Mouse (Mus musculus) forebrain, postnatal 0 days (tissue): ENCODE results near the gene Cacna1d. TPM values are rescaled to one million over a fixed set of nuclear protein-coding genes. Genes with fewer than 3 reads are reported as not detected.

ENCODE experiments used
- ATAC-seq: fragments of 200-750 bp; cut with Nextera tagmentation; 2 replicates; pipeline ENCODE4 v1.8.0; 2017; ENCODE audit warnings: mild to moderate bottlenecking, moderate library complexity
- DNase-seq: peaks from one replicate; pipeline ENCODE4 v3.0.0-alpha.2; 2015
- H3K27ac ChIP-seq: fragments of 300-500 bp; sonication (generic); 2 replicates; pipeline ENCODE4 v1.5.1; 2014; ENCODE audit warnings: low read depth, mild to moderate bottlenecking, antibody characterized with exemption, low read length, moderate library complexity, mixed read lengths
- H3K27me3 ChIP-seq: fragments of 300-500 bp; sonication (generic); 2 replicates; pipeline ENCODE4 v1.6.1; 2014; ENCODE audit warnings: mild to moderate bottlenecking, low read length, mixed read lengths; ENCODE audit not compliant: insufficient read depth
- H3K36me3 ChIP-seq: fragments of 300-500 bp; sonication (generic); 2 replicates; pipeline ENCODE4 v1.6.1; 2014; ENCODE audit warnings: mild to moderate bottlenecking, moderate library complexity; ENCODE audit not compliant: insufficient read depth
- H3K4me1 ChIP-seq: fragments of 300-500 bp; sonication (generic); 2 replicates; pipeline ENCODE4 v1.6.1; 2014; ENCODE audit warnings: antibody characterized with exemption; ENCODE audit not compliant: insufficient read depth
- H3K4me2 ChIP-seq: fragments of 300-500 bp; sonication (generic); 2 replicates; pipeline ENCODE4 v1.6.1; 2014; ENCODE audit warnings: low read depth, mild to moderate bottlenecking, moderate library complexity
- H3K4me3 ChIP-seq: fragments of 300-500 bp; sonication (generic); 2 replicates; pipeline ENCODE4 v1.5.1; 2014; ENCODE audit warnings: low read depth, low read length, mixed read lengths
- H3K9ac ChIP-seq: fragments of 300-500 bp; sonication (generic); 2 replicates; pipeline ENCODE4 v1.6.1; 2014; ENCODE audit warnings: mild to moderate bottlenecking
- H3K9me3 ChIP-seq: fragments of 300-500 bp; sonication (generic); 2 replicates; pipeline ENCODE4 v1.6.1; 2016; ENCODE audit warnings: low read length
- CTCF ChIP-seq: sonication (generic); IDR thresholded peaks from 2 replicates; pipeline ENCODE4 v1.5.1; 2016; ENCODE audit warnings: antibody characterized with exemption, control low read depth, low read depth
- WGBS: fragments of 180-500 bp; shearing (Covaris S2); extraction: QIAGEN DNeasy Blood & Tissue Kit; methylation state at CpG from one replicate; pipeline ENCODE4 v1.1.7; 2014; 5-methylcytosine and 5-hydroxymethylcytosine counted together
- polyA plus RNA-seq: library from polyadenylated mRNA; unstranded; fragments of >200 nt; fragmentation: Nextera tagmentation; extraction: Ambion mirVana; gene quantifications from 2 replicates; pipeline ENCODE4 v1.2.1, GENCODE M21; 2015
- total RNA-seq: library from RNA; depleted of rRNA; stranded (reverse); fragments of >200 nt; gene quantifications from 2 replicates; pipeline ENCODE4 v1.2.3, GENCODE M21; 2014; rRNA removed

Gene Cacna1d
- total RNA-seq (23.2 and 31.3 TPM in 2 replicates), polyA plus RNA-seq (4.1 and 7.2 TPM in 2 replicates)

DNA sequence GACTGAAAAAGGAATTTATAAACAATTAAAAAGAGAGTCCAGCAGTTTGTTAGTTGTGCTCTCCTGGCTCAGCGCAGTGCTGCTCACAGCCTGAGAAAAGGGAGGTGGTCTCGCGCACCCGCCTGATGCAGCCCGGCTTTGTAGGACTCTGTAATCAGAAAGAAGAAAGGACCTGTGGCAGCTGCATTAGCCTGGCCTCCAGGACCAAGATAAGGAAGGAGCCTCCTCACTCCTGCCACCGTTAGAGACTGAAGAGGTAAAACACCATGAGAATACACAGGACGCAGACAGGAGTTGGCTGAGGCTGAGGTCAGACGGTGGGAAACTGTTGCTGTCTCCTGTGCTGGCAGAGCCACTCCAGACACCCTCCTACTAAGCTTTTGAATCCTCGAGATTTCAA lies at the start of gene Cacna1d:
TSS of gene Cacna1d (minus strand) at position 114 of the 400 bp plus-strand sequence.
- Histone ChIP-seq H3K36me3 (peaks cover 35% of the 10 kb centered on the region), H3K4me1 (no peaks in the 10 kb centered on the region), H3K4me2 (no peak within 1 kb of the TSS), H3K9ac (no peak within 1 kb of the TSS), H3K27ac (no peak within 1 kb of the TSS), H3K9me3 (no peaks in the 10 kb centered on the region), H3K27me3 (no peaks in the 10 kb centered on the region), H3K4me3 (no peak within 1 kb of the TSS)
- 87% methylated on average over 9 of the region's 9 CpGs for WGBS
- ATAC-seq (no peak), DNase-seq (no peak)
- TF ChIP-seq CTCF = no peak

DNA sequence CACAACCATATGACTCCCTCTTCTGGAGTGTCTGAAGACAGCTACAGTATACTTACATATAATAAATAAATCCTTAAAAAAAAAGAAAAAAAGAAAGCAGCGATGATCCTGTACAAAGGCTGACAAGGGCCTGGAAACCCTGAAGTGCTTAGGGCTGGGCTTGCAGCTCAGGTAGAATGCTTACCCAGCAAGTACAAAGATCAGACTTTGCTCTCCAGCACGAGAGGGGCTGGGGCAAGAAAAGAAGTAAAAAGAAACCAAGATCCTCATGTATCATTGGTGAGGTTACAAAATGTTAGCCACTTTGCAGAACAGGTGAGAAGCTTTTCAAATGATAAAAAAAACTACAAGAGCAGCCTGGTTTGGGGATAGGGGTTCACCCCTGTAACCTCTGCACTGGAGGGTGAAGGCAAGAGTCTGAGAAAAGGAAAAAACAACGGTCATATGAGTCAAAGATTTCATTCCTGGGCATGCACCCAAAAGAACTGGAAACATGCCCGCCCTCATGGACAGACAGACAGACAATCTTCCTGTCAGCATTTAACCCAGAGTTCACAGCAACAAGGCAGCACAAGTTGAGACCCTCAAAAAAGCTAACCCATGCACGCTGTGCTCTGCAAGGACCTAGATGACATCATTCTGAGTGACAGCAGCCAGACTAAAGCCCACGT lies 42.7 kb upstream of the Cacna1d start:
- Histone ChIP-seq H3K4me1 (0 out of 2 replicates have a peak, but pooled peaks cover 3% of the 10 kb centered on the region), H3K9ac (no peak overlapping the region), H3K27ac (no peak overlapping the region), H3K4me2 (no peak overlapping the region), H3K36me3 (no peaks in the 10 kb centered on the region), H3K9me3 (no peaks in the 10 kb centered on the region), H3K27me3 (no peaks in the 10 kb centered on the region), H3K4me3 (no peak overlapping the region)
- 68% methylated on average over 6 of the region's 6 CpGs for WGBS
- no peak for TF ChIP-seq CTCF
- DNase-seq (no peak), ATAC-seq (no peak)

- TF ChIP-seq CTCF = no peak
- no peak overlapping the region for H3K4me3 ChIP-seq
- H3K4me2 ChIP-seq = no peak overlapping the region
- no peak for ATAC-seq
- peaks cover 9% of the 10 kb centered on the region; the same call in 1 of the 2 replicates for H3K36me3 ChIP-seq
- WGBS = 93% methylated on average over 6 of the region's 6 CpGs
- H3K4me1 ChIP-seq = 0 out of 2 replicates have a peak, but pooled peaks cover 3% of the 10 kb centered on the region
- H3K27ac ChIP-seq = no peak overlapping the region
- H3K27me3 ChIP-seq = no peaks in the 10 kb centered on the region
- H3K9me3 ChIP-seq = no peaks in the 10 kb centered on the region
- DNase-seq = no peak
- no peak overlapping the region for H3K9ac ChIP-seq
Observed at GRCm38 (mm10) chr14:30531896-30532295, 40.6 kb upstream of the Cacna1d start.

DNA sequence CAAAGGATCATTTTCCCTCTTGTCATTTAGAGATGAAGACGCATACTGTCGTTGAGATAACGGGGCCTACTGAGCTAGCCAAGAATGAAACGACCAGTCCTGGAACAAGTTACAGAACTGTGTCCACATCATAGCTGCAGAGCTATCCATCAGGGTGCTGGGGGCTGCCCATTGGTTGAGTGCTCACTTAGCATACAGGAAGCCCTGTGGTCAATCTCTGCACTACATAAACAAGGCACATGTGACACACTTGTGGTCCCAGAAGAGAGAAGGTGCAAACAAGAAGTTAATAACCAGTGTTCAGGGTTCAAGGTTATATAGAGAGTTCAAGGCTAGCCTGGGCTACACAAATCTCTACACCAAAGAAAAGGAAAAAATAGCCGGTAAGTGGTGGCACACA lies 40.2 kb upstream of the Cacna1d start:
- no peak overlapping the region for H3K9ac ChIP-seq
- H3K4me1 ChIP-seq = 0 out of 2 replicates have a peak, but pooled peaks cover 3% of the 10 kb centered on the region
- no peak for DNase-seq
- TF ChIP-seq CTCF = no peak
- peaks cover 12% of the 10 kb centered on the region; the same call in 1 of the 2 replicates for H3K36me3 ChIP-seq
- H3K4me3 ChIP-seq = no peak overlapping the region
- WGBS = 43% methylated on average over 5 of the region's 5 CpGs
- no peak overlapping the region for H3K27ac ChIP-seq
- ATAC-seq = no peak
- H3K4me2 ChIP-seq = no peak overlapping the region
- no peaks in the 10 kb centered on the region for H3K27me3 ChIP-seq
- no peaks in the 10 kb centered on the region for H3K9me3 ChIP-seq

DNA sequence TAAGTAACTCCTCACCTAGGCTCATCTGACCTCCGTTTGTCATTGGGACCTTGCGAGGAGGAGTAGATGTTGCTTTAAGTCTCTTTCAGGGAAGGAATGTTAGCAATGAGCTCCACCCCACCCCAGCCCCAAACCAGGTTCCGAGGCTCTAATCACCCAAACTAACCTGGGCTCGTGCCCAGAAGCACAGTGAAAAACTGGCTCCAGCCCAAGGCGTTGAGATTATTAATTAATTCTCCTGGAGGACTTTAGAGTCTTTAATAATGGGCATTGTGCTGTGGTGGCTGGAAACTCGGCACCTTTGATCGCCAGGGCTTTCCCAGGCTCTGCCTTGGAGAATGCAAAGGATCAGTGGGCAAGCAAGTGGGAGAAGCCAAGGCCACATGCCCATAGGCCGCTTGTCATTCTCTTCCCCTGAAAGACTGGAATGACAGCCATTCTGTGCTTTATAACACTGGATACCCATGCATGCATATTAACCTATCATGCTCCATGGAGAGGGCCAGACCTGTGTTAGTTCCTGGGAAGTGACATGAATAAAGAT lies 39.5 kb upstream of the Cacna1d start:
- no peak overlapping the region for H3K4me2 ChIP-seq
- H3K9ac ChIP-seq = no peak overlapping the region
- H3K27me3 ChIP-seq = no peaks in the 10 kb centered on the region
- H3K27ac ChIP-seq = no peak overlapping the region
- 0 out of 2 replicates have a peak, but pooled peaks cover 3% of the 10 kb centered on the region for H3K4me1 ChIP-seq
- peaks cover 18% of the 10 kb centered on the region for H3K36me3 ChIP-seq
- no peak overlapping the region for H3K4me3 ChIP-seq
- peak; percentile 14; the same call in 1 of the 2 replicates for ATAC-seq
- 24% methylated on average over 8 of the region's 8 CpGs for WGBS
- DNase-seq = peak; percentile 35
- H3K9me3 ChIP-seq = no peaks in the 10 kb centered on the region
- TF ChIP-seq CTCF = no peak

DNA sequence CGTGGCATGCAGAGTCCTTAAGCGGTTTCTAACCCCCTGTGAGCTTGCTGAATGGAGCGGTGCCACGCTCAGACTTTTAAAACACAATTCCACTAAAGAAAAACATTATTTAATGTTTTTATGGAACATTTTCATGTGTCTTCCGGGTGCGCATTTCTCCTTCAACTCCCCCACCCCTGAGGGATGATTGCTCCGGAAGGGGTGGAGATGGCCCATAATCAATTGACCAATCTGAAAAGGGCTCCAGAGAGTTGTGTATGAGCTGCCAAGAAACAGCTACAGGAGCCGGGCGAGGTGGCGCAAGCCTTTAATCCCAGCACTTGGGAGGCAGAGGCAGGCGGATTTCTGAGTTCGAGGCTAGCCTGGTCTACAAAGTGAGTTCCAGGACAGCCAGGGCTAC lies 38.2 kb upstream of the Cacna1d start:
- Histone ChIP-seq H3K27me3 (no peaks in the 10 kb centered on the region), H3K9me3 (no peaks in the 10 kb centered on the region), H3K4me1 (0 out of 2 replicates have a peak, but pooled peaks cover 3% of the 10 kb centered on the region), H3K4me2 (no peak overlapping the region), H3K27ac (no peak overlapping the region), H3K9ac (no peak overlapping the region), H3K36me3 (peaks cover 30% of the 10 kb centered on the region), H3K4me3 (no peak overlapping the region)
- no peak for ATAC-seq
- WGBS = 89% methylated on average over 12 of the region's 12 CpGs
- no peak for TF ChIP-seq CTCF
- no peak for DNase-seq

DNA sequence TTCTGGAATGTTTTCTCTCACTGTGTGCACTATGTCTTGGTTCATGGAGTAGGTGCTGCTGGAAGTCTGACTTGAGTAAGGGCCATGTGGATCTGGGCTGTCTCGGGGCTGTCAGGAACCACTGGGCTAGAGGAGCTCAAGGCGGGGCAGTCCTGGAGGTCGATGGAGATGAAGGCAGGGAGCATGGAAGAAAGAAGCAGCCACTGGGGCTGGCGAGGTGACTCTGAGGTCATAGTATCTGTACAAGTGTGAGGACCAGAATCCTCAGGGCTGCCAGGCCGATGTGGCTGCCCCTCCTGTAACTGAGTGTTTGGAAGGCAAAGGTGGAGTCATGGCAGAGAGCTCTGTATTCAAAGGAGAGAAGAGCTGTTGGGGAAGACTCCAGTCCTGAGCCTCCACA lies 37.7 kb upstream of the Cacna1d start:
- H3K9me3 ChIP-seq = no peaks in the 10 kb centered on the region
- ATAC-seq = no peak

More for the DNA sequence above, 37.7 kb upstream of the Cacna1d start:
- DNase-seq = no peak
- no peak overlapping the region for H3K9ac ChIP-seq
- peaks cover 35% of the 10 kb centered on the region for H3K36me3 ChIP-seq
- WGBS = 92% methylated on average over 5 of the region's 5 CpGs
- no peak for TF ChIP-seq CTCF
- H3K27ac ChIP-seq = no peak overlapping the region
- no peak overlapping the region for H3K4me2 ChIP-seq
- no peaks in the 10 kb centered on the region for H3K27me3 ChIP-seq
- H3K4me1 ChIP-seq = 0 out of 2 replicates have a peak, but pooled peaks cover 3% of the 10 kb centered on the region
- H3K4me3 ChIP-seq = no peak overlapping the region
